Mouse (Mus musculus) intestine, postnatal 0 days (tissue): ENCODE results near the gene Spaca4. TPM values are rescaled to one million over a fixed set of nuclear protein-coding genes. Genes with fewer than 3 reads are reported as not detected.

Experiments used
- ATAC-seq: fragments of 200-750 bp; cut with Nextera tagmentation; 2 replicates; pipeline ENCODE4 v1.8.0; 2017; ENCODE audit warnings: mild to moderate bottlenecking, moderate TSS enrichment, moderate library complexity
- H3K27ac ChIP-seq: fragments of 300-500 bp; sonication (generic); 2 replicates; pipeline ENCODE4 v1.5.1; 2014; ENCODE audit warnings: mild to moderate bottlenecking, low read depth, low read length, moderate library complexity
- H3K27me3 ChIP-seq: fragments of 300-500 bp; sonication (generic); replicated peaks from 2 replicates; pipeline ENCODE4 v1.6.1; 2014; ENCODE audit warnings: low read length, mixed read lengths; ENCODE audit not compliant: control insufficient read depth, insufficient read depth
- H3K36me3 ChIP-seq: fragments of 300-500 bp; sonication (generic); 2 replicates; pipeline ENCODE4 v1.6.1; 2014; ENCODE audit warnings: mild to moderate bottlenecking, moderate library complexity; ENCODE audit not compliant: control insufficient read depth, insufficient read depth
- H3K4me1 ChIP-seq: fragments of 300-500 bp; sonication (generic); replicated peaks from 2 replicates; pipeline ENCODE4 v1.6.1; 2014; ENCODE audit warnings: antibody characterized with exemption, low read length, mixed read lengths; ENCODE audit not compliant: control insufficient read depth, insufficient read depth
- H3K4me2 ChIP-seq: fragments of 300-500 bp; sonication (generic); replicated peaks from 2 replicates; pipeline ENCODE4 v1.6.1; 2014; ENCODE audit warnings: low read depth, mild to moderate bottlenecking, moderate library complexity
- H3K4me3 ChIP-seq: fragments of 300-500 bp; sonication (generic); 2 replicates; pipeline ENCODE4 v1.5.1; 2014; ENCODE audit warnings: low read depth, low read length
- H3K9ac ChIP-seq: fragments of 300-500 bp; sonication (generic); 2 replicates; pipeline ENCODE4 v1.6.1; 2014; ENCODE audit warnings: mild to moderate bottlenecking, low read depth, low read length
- H3K9me3 ChIP-seq: fragments of 300-500 bp; sonication (generic); 2 replicates; pipeline ENCODE4 v1.6.1; 2016; ENCODE audit warnings: mixed run types; ENCODE audit not compliant: control insufficient read depth
- CTCF ChIP-seq: sonication (generic); IDR thresholded peaks from 2 replicates; pipeline ENCODE4 v1.5.1; 2016; ENCODE audit warnings: low read depth, mild to moderate bottlenecking, control low read depth, antibody characterized with exemption, moderate library complexity
- WGBS: fragments of 180-500 bp; shearing (Covaris S2); extraction: QIAGEN DNeasy Blood & Tissue Kit; methylation state at CpG from one replicate; pipeline ENCODE4 v1.1.7; 2014; 5-methylcytosine and 5-hydroxymethylcytosine counted together
- polyA plus RNA-seq: library from polyadenylated mRNA; unstranded; fragments of >200 nt; fragmentation: Nextera tagmentation; extraction: Ambion mirVana; gene quantifications from 2 replicates; pipeline ENCODE4 v1.2.1, GENCODE M21; 2015

Spaca4 gene
- polyA plus RNA-seq, 1 experiment from 2014 or later, result 0.17 TPM

DNA sequence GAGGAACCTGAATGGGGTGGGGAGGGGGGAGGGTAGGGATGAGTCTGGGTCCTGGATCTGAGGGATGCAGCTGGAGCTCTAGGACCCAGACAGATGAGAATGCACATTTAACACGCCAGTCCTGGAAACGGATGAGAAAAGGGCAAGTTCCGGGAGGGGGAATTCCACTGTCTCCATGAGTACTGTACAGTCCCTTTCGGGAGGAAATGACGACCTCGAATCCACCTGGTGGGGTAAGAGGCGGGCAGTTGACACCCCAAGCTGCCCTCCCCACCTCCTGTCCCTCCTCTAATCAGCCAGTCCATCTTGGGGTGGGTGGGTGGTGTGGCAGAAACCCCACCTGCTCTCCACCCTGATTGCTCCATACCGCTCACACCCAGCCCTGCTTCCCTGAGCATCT, 40.4 kb upstream of the Spaca4 start:
- TF ChIP-seq CTCF, result no peak
- no peaks in the 10 kb centered on the region for H3K4me1 ChIP-seq
- H3K4me3 ChIP-seq, result no peak overlapping the region
- H3K27me3 ChIP-seq, result no peaks in the 10 kb centered on the region
- WGBS, result 52% methylated on average over 8 of the region's 8 CpGs
- no peaks in the 10 kb centered on the region for H3K9me3 ChIP-seq
- no peaks in the 10 kb centered on the region for H3K36me3 ChIP-seq
- H3K9ac ChIP-seq, result no peak overlapping the region
- no peak for ATAC-seq
- no peak overlapping the region for H3K4me2 ChIP-seq
- no peak overlapping the region for H3K27ac ChIP-seq

- no peaks in the 10 kb centered on the region; the same call in 1 of the 2 replicates for H3K27me3 ChIP-seq
- no peak for ATAC-seq
- H3K27ac ChIP-seq, result no peak overlapping the region
- H3K4me3 ChIP-seq, result no peak overlapping the region
- WGBS, result 64% methylated on average over 5 of the region's 5 CpGs
- H3K36me3 ChIP-seq, result no peaks in the 10 kb centered on the region
- H3K4me1 ChIP-seq, result peaks cover 4% of the 10 kb centered on the region
- H3K9ac ChIP-seq, result no peak overlapping the region
- TF ChIP-seq CTCF, result no peak
- no peaks in the 10 kb centered on the region for H3K9me3 ChIP-seq
- no peak overlapping the region for H3K4me2 ChIP-seq
Observed at GRCm38 (mm10) chr7:45760151-45760550, 34.5 kb upstream of the Spaca4 start.

- Histone ChIP-seq H3K4me1 (peaks cover 4% of the 10 kb centered on the region), H3K9me3 (no peaks in the 10 kb centered on the region), H3K27me3 (no peaks in the 10 kb centered on the region; the same call in 1 of the 2 replicates), H3K4me2 (peak overlapping the region; percentile 59), H3K27ac (peak overlapping the region; percentile 41; the same call in 1 of the 2 replicates), H3K4me3 (peak overlapping the region; percentile 25), H3K9ac (peak overlapping the region; percentile 37; the same call in 1 of the 2 replicates), H3K36me3 (no peaks in the 10 kb centered on the region)
- TF ChIP-seq CTCF, result peak; percentile 74
- 6% methylated on average over 24 of the region's 27 CpGs for WGBS
- peak; percentile 91 for ATAC-seq
Observed at GRCm38 (mm10) chr7:45759400-45759799, 33.8 kb upstream of the Spaca4 start.

DNA sequence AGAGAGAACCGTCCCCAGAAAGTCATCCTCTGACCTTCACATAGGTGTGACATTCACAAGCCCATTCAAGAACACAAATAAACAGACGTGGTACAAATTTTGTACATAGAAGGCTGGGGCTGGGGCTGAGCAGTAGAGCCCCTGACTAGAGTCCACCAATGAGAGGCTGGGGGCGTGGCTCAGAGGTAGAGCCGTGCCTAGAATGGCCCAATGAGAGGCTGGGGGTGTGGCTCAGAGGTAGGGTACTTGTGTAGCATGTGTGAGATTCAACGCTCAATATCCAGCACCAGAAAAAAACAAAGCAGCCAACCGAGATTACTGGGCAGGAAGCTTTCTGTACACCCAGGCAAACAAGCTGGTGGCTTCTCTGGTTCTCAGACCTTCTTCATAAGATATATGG, 30.1 kb upstream of the Spaca4 start:
- ATAC-seq, result no peak
- Histone ChIP-seq H3K9ac (no peak overlapping the region), H3K27me3 (no peaks in the 10 kb centered on the region; the same call in 1 of the 2 replicates), H3K4me3 (no peak overlapping the region), H3K4me2 (no peak overlapping the region), H3K36me3 (no peaks in the 10 kb centered on the region), H3K4me1 (peaks cover 4% of the 10 kb centered on the region), H3K9me3 (no peaks in the 10 kb centered on the region), H3K27ac (no peak overlapping the region)
- no peak for TF ChIP-seq CTCF
- WGBS, result 57% methylated on average over 6 of the region's 6 CpGs

GRCm38 (mm10) chr7:45750162-45750561, 24.5 kb upstream of the Spaca4 start:
- peak; percentile 44; the same call in 1 of the 2 replicates for ATAC-seq

DNA sequence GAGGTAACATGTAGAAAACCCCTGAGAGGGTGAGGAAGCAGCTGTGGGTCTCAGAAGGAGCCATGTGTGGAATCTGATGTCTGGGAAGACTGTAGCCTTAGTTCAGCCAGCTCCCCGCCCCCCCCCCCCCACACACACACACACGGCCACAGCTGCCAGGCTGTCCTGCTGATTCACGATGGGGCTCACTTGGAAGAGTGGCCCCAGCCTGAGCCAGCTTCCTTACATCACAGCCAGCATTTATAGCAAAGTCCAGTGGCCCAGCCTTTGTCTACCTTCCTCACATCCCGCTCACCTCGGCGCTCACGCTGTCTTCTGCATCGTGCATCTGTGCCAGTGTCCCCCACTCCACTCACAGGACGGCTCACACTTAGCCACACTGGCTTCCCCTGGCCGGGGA, 23.8 kb upstream of the Spaca4 start:
- 37% methylated on average over 10 of the region's 10 CpGs for WGBS
- no peak overlapping the region for H3K9ac ChIP-seq
- no peak overlapping the region for H3K4me3 ChIP-seq
- peak; percentile 58 for ATAC-seq
- no peaks in the 10 kb centered on the region for H3K4me1 ChIP-seq
- no peaks in the 10 kb centered on the region for H3K27me3 ChIP-seq
- 0 out of 2 replicates have a peak overlapping the region, but pooled peaks have one; percentile 2 for H3K4me2 ChIP-seq
- TF ChIP-seq CTCF, result no peak
- no peaks in the 10 kb centered on the region for H3K36me3 ChIP-seq
- no peaks in the 10 kb centered on the region for H3K9me3 ChIP-seq
- H3K27ac ChIP-seq, result peak overlapping the region; percentile 60

More at GRCm38 (mm10) chr7:45750162-45750561, 24.5 kb upstream of the Spaca4 start:
- Histone ChIP-seq H3K9me3 (no peaks in the 10 kb centered on the region), H3K4me2 (no peak overlapping the region), H3K9ac (no peak overlapping the region), H3K36me3 (no peaks in the 10 kb centered on the region), H3K27me3 (no peaks in the 10 kb centered on the region), H3K4me3 (no peak overlapping the region), H3K4me1 (no peaks in the 10 kb centered on the region), H3K27ac (peak overlapping the region; percentile 60)
- WGBS, result 31% methylated on average over 9 of the region's 9 CpGs
- no peak for TF ChIP-seq CTCF

DNA sequence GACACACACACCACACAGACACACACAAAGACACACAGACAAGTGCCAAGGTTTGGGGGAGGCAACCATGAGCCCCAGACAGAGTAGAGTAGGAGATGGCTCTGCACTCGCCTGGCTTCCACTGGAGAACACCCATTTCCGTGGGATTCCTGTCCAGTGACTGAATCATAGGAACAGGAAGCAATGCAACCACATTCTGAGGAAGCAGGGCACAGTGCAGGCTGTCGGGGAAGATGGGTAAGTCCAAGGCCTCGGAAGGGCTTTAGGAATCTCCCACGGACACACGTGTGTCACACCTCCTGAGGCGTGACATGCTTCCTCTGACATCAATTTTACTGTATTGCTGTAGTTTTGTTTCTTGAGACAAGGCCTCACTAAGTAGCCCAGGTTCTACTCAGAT, 22.5 kb upstream of the Spaca4 start:
- ATAC-seq, result no peak
- Histone ChIP-seq H3K4me3 (no peak overlapping the region), H3K27me3 (no peaks in the 10 kb centered on the region), H3K9ac (no peak overlapping the region), H3K4me1 (no peaks in the 10 kb centered on the region), H3K9me3 (no peaks in the 10 kb centered on the region), H3K4me2 (no peak overlapping the region), H3K36me3 (no peaks in the 10 kb centered on the region), H3K27ac (no peak overlapping the region)
- no peak for TF ChIP-seq CTCF
- 73% methylated on average over 7 of the region's 7 CpGs for WGBS
